Mouse (Mus musculus) stomach, postnatal 0 days (tissue): ENCODE measurements around the gene Ppard.

Experiments
- CTCF ChIP-seq: IDR thresholded peaks from 2 replicates; pipeline ENCODE4 v1.5.1; 2016; ENCODE audit warnings: antibody characterized with exemption, low read depth, mild to moderate bottlenecking, moderate library complexity
- EP300 ChIP-seq: optimal IDR thresholded peaks from 2 replicates; pipeline ENCODE3; 2016; ENCODE audit warnings: antibody characterized with exemption

DNA sequence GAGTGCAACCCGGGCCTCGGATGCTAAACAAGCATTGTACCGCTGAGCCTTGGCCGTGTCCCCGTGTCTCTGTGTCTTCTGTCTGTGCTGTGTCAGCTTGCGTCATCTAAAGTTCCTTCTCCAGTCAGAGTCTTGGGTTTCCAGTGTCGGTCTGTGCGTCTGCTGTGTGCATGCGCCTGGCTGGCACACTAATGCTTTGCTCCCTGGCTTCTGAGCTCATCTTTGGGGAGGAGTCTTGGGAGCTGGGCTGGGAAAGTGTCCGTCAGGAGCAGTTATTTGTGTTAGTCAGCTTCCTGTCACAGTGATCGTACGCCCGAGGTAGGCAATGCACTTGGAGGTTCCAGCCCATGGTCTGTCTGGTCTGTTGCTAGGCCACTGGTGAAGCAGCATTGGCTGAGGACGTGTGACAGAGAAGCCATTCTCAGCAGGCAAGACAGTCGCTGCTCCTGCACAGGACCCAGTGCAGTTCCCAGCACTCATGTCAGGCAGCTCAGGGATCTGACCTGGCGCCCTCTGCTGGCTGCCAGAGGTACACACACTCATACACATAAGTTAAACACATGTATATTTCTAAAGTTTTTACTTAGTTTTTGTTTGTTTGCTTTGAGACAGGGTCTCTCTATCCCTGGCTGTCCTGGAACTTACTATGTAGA, 27.5 kb downstream of the Ppard start:
- TF ChIP-seq CTCF (peak; percentile 68), EP300 (no peak)
